Mouse (Mus musculus) heart, adult 8-10 months (tissue): ENCODE measurements around the gene Cd300c. TPM values are rescaled to one million over a fixed set of nuclear protein-coding genes. Genes with fewer than 3 reads are reported as not detected.
"Not testable (repeated sequence)": the region's sequence is repeated elsewhere in the genome, so short reads cannot be mapped to it uniquely, and the experiment has no call there.

ENCODE experiments used
- DNase-seq: peaks from one replicate; pipeline ENCODE4 v3.0.0; 2022; ENCODE audit warnings: low spot score
- total RNA-seq, 4 experiments: library from RNA; stranded (reverse); gene quantifications; 2 replicates each; pipeline ENCODE4 v1.2.4; 2022

The Cd300c gene
- not detected for total RNA-seq

DNA sequence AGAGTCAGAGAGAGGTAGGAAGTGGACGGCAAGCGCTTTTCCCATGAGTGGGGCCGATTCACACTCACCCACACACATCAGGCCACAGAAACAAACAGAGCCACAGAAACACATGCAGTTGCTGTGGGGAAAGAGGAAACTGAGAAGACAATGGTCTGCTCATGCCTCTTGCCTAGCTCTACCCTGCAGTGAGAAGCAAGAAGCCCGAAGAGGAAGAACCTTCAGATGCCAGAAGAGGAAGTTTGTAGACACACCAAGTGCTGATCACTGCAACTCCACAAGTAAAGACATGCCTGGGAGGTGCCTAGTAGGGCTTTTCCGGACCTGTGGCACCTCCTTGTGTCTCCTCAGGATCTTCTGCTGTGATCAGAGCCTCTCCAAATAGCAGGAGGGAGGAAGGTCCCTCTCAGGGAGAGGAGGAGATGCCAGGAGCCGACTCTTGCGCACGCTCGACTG lies at the start of gene Cd300c:
TSS of gene Cd300c (minus strand) at position 406 of the 456 bp plus-strand sequence.
- peak; percentile 21 for DNase-seq

- not testable (repeated sequence) for DNase-seq
Observed at GRCm38 (mm10) chr11:115016093-115016492, 47.1 kb upstream of the Cd300c start, which contains the start of gene Cd300ld2. Cd300ld2 (minus strand) TSS chr11:115016193.

DNA sequence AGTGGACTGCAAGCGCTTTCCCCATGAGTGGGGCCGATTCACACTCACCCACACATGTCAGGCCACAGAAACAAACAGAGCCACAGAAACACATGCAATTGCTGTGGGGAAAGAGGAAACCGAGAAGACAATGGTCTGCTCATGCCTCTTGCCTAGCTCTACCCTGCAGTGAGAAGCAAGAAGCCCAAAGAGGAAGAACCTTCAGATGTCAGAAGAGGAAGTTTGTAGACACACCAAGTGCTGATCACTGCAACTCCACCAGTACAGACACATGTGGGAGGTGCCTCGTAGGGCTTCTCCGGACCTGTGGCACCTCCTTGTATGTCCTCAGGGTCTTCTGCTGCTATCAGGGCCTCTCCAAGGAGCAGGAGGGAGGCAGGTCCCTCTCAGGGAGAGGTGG lies 35.1 kb upstream of the Cd300c start:
- DNase-seq, result peak; percentile 23

DNA sequence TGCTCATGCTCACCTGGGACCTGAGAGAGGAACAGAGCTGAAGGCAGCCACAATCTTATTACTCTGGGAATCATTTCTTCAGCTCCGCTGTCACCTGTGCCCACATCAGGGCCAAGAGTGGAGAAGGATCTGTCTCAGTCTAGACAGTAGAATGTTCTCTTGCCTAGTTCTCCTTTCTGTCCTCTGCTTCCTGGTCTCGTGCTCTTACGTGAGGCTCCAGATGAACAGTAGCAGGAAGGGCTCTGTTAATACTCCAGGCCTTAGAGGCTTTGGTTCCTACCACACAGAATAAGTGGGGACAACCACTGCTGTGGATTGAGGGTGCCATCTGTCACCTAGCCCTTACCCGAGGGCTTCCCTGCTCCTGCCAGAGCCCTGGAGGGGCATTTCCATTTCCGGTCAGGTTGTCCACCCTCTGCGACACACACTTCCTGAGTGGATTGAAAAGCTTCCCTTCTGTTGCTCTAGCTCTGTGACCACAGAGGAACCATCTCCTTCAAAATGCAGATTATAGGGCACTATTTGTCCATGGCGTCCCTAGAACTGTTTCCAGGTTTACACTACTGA lies 32.6 kb upstream of the Cd300c start, which contains the start of gene Cd300c2:
TSS of gene Cd300c2 (minus strand) at position 407 of the 567 bp plus-strand sequence.
- DNase-seq, result no peak

DNA sequence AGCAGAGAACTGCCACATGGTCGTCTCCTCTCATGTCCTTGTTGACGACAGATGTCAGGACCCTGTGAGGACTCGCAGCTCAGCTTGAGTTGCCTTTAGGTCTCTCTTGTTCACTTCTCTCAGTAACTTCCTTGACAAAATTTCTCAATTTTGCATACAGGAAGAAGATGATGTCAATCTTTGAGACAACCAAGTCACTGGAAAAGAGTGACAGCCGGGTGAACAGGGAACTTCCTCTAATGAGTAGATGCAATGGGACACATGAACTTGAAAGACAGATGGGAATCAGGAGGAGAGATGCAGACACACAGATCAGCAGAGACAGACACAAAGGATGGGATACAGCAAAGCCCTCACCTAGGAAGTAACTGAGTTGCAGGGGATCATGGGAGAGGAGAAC lies 20.8 kb upstream of the Cd300c start, which contains the start of gene Cd300ld:
TSS of gene Cd300ld (minus strand) at position 130 of the 400 bp plus-strand sequence.
- DNase-seq, result no peak

DNA sequence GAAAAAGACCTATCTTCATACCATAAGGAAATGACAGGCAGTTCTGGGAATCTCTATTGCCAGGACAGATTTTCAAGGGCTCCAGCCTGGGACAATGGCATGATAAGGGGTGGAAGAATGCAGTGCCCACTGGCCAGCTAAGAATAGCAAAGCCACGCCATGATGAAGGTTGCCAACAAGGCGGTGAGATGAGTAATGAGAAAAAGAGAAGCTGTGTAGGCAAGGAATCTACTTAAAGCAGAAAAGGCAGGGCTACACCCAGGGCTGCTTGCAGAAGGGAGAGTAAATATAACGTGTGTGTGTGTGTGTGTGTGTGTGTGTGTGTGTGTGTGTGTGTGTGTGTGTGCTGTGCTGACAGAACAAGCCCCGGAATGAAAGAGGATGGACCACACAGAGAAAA lies 12.9 kb upstream of the Cd300c start:
- no peak for DNase-seq

GRCm38 (mm10) chr11:114972726-114973125 lies 3.8 kb upstream of the Cd300c start:
- no peak for DNase-seq

GRCm38 (mm10) chr11:114965182-114965828 lies 3.7 kb downstream of the Cd300c start:
- peak; percentile 3 for DNase-seq

- no peak for DNase-seq
Observed at GRCm38 (mm10) chr11:114960369-114960768, 8.6 kb downstream of the Cd300c start.

GRCm38 (mm10) chr11:114934144-114934543 lies 34.8 kb downstream of the Cd300c start, which contains the start of gene Cd300lb:
Cd300lb (minus strand) TSS chr11:114934386.
- no peak for DNase-seq

DNA sequence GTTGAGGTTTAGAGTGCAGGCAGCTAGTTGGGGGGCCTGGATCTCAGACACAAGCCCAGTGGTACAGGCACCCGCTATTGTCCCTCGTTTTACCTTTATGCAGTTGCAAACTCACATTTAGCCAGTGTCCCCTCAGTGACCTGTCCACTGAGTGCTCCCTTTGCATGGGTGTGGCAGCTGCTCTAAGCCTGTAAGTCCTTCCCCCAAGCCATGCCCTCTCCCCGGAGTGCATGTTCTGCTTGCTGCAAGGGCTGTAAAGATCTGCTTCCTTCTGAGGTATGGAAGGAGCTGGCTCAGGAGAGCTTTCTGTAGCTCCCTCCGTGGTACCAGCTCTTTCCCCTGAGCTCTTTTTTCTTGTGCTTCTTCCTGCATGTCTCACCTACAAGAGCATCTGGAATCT lies 35.4 kb downstream of the Cd300c start:
- no peak for DNase-seq

- DNase-seq, result peak; percentile 19
Observed at GRCm38 (mm10) chr11:114931041-114931440, 37.9 kb downstream of the Cd300c start.

- no peak for DNase-seq
Observed at GRCm38 (mm10) chr11:114929581-114929980, 39.4 kb downstream of the Cd300c start.

DNA sequence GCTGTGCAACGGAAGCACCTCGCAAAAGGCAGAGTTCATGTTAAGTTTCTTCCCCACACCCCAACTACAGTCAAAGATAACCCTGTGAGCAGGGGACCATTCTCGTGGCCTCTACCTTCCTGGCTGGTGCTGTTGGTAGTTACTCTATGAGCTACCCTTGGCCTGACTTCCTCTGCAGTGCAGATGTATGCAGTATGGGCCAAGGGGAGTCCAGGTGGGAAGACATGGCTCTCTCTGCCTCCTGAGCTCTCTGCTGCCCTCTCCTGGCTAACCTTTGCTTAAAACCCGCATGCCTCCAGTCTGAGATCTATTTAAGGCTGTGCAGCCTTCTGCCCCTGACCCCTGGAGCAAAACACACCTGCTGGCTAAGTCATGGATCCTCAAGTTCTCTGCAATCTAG lies 45.0 kb downstream of the Cd300c start:
- no peak for DNase-seq

GRCm38 (mm10) chr11:114922439-114922838 lies 46.5 kb downstream of the Cd300c start:
- DNase-seq, result no peak

- DNase-seq, result no peak
Observed at GRCm38 (mm10) chr11:114917120-114917519, 51.8 kb downstream of the Cd300c start.

GRCm38 (mm10) chr11:114914978-114915377 lies 54.0 kb downstream of the Cd300c start:
- peak; percentile 26 for DNase-seq

- peak; percentile 71 for DNase-seq
Observed at GRCm38 (mm10) chr11:114912847-114913246, 56.1 kb downstream of the Cd300c start.

GRCm38 (mm10) chr11:114909538-114909937 lies 59.4 kb downstream of the Cd300c start:
- not testable (repeated sequence) for DNase-seq

GRCm38 (mm10) chr11:114908086-114908485 lies 60.9 kb downstream of the Cd300c start:
- DNase-seq, result no peak

GRCm38 (mm10) chr11:114907567-114907966 lies 61.4 kb downstream of the Cd300c start:
- no peak for DNase-seq
